Mouse (Mus musculus): ENCODE results near the gene Sdf2l1.
"Not testable (repeated sequence)": the region's sequence is repeated elsewhere in the genome, so short reads cannot be mapped to it uniquely, and the experiment has no call there.

Gene Sdf2l1

DNA sequence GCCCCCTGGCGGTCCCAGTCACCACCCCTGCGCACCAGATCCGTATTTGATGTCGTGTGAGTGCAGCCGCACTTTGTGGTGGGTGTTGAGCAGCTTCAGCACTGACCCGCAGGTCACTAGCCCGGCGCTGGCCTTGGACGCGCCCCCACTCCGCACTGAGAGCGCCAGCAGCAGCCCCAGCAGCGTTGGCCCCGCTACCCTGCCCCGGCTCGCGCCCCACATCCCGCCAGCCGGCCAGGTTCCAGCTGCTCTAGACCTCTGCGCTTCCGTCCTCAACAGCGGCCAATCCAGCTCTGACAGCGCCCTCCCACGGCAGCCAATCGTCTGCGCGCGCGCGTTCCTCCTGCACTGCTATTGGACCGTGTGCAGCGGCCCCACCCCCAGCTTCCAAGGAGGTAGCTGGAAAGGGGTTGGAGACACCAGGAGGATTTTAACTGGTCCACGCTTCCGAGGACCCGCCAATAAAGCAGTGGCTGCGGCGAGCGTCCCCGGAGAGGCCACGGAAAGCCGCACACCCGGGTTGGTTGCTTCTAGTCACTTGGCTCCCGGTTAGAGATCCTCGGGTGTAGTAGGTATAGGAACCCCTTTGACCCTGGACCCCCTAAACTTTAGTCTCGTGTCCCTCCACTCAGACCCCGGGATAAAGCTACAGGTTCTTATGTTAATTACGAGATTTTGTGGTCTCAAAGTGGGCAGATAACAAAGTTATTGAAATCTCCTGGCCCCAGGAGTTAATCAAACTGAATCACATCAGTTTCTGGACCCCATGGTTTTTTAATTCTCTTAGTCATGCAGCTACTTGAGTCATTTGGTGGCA is at the start of gene Sdf2l1:
Gene Sdf2l1, minus strand, starts transcription at position 295 of the 817 bp plus-strand sequence.
- DNase-seq (ENCODE audit: low spot score in 2 of 2): peak; percentile 91 to 94

DNA sequence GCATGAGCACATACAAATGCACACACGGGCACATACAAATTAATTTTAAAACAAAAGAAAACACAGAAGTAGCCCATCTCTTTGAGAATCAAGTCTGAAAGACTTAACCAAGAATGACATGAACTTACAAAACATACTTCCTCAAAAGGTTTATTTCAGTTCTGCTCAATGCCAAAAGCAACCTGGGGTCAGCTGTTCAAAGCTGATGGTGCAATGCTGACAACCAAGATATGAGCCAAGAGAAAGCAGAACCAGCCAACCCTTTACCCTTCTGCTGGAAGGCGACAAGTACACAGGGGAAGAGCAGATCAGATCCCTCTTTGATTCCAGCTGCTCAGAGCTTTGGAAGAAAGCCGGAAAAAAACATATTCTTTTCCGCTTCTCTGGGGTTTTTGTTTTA is 49.2 kb upstream of the Sdf2l1 start:
- no peak for DNase-seq (ENCODE audit: low spot score in 2 of 2)

DNA sequence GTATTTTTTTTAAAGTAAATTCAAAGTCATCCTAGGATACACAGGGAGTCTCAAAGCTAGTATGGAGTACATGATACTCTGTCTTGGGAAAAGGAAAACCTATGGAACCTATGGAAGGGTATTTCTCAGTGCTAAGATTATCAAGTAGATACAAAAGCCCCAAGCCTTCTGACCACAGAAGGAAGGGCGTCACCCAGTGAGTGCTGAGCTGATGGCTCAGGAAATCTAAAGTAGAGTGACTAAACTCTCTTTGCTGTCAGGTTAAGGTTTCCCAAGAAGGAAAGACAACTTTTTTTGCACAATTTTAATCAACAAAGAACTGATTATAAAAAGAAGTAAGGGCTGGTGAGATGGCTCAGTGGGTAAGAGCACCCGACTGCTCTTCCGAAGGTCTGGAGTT is 47.5 kb upstream of the Sdf2l1 start:
- no peak for DNase-seq (ENCODE audit: low spot score in 2 of 2)

DNA sequence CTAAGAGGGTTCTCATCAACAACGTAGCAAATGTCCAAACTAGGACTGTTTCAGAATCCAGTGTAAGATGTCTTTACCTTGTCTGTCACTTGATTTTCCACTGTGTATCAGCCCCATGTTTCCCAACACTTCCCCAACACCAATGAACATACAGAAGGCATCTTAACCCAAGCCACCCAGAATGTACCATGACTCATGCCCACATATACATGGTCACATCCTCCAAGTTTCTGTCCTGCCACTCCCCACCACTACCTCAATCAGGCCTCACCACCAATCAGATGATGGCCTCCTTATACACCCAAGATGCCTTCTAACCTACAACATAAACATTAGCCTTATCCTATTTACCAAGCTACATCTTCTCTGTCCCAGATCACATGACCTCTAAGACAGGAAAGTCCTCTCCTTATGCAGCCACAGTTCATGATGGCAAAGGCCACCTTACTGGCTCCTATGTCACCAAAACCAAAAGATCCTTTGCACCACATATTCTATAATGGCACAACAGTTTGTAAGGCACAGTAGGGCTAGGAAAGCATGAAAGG is 45.5 kb upstream of the Sdf2l1 start:
- no peak for DNase-seq (ENCODE audit: low spot score in 2 of 2)

DNA sequence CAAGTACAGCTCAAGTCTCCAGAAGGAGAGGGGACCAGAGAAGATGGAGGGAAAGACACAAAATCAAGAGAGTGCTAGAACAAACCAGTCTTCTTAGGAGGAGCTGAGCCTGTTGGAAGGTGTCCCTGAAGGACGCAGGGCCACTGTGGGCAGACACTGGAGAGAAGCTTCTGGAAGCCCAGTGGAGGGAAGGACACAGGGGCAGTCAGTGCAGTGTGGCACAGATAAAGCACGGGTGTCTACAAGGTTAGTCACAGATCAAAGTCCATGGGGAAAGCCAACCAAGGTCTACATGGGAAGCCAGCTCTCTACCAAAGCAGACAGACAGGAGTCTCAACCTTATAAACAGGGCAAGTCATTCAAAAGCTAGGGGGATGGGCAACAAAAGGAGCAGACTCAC is 43.6 kb upstream of the Sdf2l1 start:
- no peak for DNase-seq (ENCODE audit: low spot score in 2 of 2)

DNA sequence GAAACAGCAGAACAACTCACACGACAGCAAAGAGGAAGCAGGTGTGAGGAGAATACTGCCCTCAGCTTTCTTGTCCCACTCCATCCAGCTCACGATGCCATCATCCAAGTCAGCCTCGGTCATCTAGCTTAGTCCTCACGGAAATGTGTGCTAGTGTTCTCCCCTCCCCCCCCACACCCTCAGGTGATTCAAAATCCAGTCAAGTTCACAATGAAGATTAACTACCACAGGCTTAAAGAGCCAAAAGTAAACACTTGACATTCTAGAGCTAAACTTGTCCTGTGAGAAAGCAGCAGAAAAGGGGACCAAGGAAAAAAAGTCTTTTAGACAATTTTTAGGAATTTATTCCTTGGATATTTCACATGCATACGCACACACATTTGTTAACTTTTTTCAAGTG is 35.9 kb upstream of the Sdf2l1 start:
- no peak for DNase-seq (ENCODE audit: low spot score in 2 of 2)

DNA sequence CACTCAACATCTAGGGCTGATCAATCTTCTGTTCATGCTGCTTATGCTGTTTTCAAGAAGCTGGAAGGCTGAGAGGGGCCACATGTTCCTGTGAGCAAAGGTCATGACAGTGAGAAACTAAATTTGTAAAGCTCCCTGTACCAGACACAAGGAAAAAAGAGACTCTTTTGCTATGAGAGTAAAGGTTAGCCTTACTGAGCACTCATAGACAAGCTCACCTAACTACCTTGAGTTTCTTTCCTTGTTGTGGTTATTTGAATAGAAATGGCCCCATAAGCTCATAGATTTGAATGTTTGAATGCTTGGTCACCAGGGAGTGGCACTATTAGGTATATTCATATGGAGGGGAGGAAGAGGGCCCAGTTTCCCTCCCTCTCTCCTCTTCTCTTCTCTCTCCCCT is 35.0 kb upstream of the Sdf2l1 start:
- no peak for DNase-seq (ENCODE audit: low spot score in 2 of 2)

DNA sequence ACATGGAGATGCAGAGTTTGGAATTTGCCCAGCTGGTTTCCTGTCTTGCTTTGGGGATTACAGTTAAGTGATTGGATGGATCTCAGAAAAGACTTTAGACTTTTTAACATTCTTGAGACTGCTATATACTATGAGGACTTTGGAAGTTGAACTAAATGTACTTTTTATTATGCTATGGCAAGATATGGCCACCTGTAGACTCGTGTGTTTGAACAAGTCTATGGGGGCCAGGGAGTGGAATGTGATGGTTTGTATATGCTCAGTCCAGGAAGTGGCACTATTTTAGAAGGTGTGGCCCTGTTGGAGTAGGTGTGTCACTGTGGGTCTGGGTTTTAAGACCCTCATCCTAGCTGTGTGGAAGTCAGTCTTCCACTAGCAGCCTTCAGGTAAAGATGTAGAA is 33.3 kb upstream of the Sdf2l1 start:
- not testable (repeated sequence) for DNase-seq (ENCODE audit: low spot score in 2 of 2)

DNA sequence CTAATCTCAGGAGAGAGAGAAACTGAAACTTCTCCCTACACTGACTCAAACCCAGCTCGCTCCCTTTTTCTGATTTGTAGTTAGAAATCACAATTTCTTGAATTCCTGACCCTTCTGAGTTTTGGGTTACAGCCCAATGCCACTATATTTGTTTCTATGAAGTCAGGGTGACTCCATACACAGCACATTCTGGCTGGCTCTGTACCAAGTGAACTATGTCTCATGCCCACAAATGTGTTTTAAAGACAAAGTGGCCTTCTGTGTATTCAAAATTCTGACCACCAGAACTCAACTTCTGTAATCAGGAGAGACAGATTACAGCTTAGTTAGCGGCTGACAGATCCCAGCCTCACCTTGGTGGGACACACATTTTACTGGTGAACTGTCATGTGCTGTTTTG is 22.2 kb upstream of the Sdf2l1 start:
- DNase-seq (ENCODE audit: low spot score in 2 of 2): no peak

DNA sequence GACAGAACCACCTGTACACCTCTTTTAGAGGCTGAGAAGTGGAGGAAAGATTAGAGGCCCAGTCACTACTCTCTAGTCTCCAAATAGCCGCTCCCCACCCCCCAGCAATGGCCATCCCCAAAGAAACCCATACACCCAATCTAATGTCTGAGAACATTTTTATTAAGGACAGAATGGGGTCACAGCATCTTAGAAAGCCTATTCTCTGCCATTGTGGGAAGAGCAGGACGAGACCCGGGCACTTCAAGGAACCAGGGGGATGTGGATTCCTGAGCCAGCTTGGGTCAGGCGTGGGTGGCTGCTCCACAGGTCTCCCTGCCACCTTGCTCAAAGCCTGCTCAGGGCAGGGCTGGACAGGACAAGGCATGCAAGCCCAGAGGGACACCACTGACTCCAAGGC is 19.7 kb upstream of the Sdf2l1 start:
- DNase-seq (ENCODE audit: low spot score in 2 of 2): no peak

DNA sequence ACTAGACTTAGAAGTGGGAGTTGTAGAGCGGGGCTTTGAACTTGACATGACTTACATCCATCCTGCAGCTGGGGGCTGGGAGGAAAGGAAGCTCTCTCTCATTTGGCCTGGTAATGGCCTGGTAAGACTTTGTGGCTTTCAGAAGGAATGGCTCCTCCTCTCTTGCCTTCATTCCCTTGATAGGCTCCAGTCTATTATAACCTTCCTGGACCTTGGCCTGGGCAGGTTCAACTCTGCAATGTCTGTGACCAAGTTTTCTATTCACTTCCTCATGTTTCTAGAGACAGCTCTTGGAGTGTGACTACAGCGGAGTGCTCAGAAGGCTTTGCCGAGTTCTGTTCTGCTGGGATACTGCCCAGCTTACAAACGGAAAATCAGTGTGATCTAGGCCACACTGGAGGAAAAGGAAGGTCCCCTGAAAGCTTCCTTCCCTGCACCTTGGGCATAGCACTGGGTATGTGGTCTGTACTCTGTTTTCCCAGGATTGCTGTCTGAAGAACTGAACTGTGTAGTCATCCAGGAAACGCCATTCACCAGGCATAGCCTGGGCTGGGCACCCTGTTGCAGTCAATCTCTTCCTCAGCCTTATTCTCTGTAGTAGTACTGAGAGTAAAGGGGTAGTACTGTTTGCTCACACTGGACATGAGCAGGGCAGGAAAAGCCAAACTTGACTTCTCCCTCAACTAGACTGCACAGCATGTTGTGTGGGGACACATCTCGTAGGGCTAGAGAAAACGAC is 18.5 kb upstream of the Sdf2l1 start:
- no peak for DNase-seq (ENCODE audit: low spot score in 2 of 2)

DNA sequence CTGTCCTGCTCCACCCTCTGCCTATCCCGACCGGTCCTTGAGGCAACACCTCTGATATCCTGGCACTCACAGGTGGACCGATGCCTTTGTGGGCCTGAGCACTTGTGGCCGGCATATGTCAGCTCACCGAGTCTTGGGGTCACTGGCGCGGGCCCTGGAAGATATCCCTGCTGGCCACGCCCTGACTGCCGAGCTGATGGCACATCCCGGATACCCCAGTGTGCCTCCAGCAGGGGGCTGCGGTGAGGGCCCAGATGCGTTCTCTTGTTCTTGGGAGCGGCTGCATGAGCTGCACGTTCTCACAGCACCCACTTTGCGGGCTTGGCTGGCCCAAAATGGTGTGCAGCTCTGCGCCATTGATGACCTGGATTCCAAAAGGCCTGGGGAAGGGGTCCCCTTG is 15.9 kb upstream of the Sdf2l1 start:
- DNase-seq (ENCODE audit: low spot score in 2 of 2): peak in 1 of 2 experiments; percentile 12

DNA sequence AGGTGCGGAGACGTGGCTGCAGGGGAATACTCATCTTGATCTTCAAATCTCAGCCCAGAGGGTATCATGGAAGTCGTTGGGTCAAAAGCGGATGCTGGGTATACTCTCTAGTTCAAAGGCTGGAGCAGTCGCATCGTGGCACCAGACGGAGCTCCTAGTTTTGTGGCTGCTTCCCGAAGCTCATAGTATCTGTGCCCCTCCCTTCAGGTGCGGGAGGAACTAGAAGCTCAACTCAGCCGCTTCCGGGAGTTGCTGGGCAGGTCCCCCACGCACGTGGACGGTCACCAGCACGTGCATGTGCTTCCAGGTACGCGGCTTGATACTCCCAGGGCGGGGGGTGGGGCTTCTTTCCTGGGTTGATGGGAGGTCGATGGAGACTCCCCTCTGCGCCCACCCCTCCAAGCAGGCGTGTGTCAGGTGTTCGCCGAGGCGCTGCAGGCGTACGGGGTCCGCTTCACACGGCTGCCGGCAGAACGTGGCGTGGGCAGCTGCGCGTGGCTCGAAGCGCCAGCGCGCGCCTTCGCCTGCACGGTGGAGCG is 15.3 kb upstream of the Sdf2l1 start:
- DNase-seq (ENCODE audit: low spot score in 2 of 2): no peak

DNA sequence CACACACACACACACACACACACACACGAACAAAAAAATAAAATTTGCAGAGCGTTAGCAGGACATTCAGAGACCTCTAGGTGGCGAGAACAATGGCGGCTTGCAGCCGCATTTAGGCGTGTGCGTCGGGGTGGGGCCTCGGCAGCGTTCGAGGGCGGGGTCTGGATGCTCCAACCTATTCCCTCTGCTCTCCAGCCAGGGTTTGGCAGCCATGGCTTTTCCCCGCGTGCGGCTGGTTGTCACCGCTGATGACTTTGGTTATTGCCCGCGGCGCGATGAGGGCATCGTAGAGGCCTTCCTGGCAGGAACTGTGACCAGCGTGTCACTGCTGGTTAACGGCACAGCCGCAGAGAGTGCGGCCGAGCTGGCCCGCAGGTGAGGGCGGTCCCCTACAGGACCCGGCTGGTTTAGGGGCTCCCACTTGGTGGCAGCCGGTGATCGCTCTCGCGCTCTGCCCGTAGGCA is 14.6 kb upstream of the Sdf2l1 start, which contains the start of gene Ccdc116:
Gene Ccdc116, minus strand, starts transcription at position 458 of the 464 bp plus-strand sequence.
- peak in 1 of 2 experiments; percentile 55 for DNase-seq (ENCODE audit: low spot score in 2 of 2)

DNA sequence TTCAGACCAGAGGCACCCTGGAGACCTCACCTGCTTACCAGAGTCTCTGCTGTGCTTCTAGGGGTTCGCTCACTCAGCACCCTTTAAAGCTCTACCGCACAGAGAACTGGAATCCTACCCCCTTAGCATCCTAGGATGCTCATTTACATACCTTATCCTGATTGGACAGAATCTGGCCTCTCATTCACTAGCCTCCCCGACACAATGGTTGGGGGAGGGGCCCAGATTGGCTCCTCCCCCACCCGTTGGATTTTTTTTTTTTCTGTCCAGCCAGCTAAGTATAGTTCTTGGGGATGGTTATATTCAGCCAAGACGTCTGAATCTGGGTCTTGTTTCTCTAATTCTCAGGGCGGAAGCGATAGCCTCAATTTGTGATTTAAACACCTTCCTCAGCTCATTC is 12.2 kb upstream of the Sdf2l1 start, which contains the start of gene Ydjc:
Gene Ydjc, plus strand, starts transcription at position 283 of the 400 bp plus-strand sequence.
- no peak for DNase-seq (ENCODE audit: low spot score in 2 of 2)

DNA sequence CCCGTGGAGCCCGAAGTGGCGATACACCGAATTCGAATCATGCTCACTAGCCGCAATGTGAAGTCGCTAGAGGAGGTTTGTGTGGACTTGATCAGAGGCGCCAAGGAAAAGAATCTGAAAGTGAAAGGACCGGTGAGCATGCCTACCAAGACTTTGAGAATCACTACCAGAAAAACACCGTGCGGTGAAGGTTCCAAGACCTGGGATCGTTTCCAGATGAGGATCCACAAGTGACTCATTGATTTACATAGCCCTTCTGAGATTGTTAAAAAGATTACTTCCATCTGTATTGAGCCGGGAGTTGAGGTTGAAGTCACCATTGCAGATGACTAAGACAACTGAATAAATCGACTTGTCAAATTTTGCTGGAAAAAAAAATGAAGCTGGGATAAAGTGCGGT is 5.2 kb upstream of the Sdf2l1 start:
- no peak for DNase-seq (ENCODE audit: low spot score in 2 of 2)

DNA sequence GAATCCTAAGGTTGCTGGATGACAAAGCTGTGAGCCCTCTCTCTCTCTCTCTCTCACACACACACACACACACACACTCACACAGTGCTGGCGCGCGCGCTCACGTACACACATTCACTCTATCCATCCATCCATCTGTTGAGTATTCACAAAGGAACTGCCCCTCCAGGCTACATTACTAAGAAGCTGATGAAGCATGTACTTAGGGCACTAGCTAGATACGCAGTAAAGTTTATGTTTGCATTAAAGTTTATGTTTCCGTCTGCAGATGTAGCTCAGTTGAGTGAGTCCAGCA is 670 bp upstream of the Sdf2l1 start:
- no peak for DNase-seq (ENCODE audit: low spot score in 2 of 2)

DNA sequence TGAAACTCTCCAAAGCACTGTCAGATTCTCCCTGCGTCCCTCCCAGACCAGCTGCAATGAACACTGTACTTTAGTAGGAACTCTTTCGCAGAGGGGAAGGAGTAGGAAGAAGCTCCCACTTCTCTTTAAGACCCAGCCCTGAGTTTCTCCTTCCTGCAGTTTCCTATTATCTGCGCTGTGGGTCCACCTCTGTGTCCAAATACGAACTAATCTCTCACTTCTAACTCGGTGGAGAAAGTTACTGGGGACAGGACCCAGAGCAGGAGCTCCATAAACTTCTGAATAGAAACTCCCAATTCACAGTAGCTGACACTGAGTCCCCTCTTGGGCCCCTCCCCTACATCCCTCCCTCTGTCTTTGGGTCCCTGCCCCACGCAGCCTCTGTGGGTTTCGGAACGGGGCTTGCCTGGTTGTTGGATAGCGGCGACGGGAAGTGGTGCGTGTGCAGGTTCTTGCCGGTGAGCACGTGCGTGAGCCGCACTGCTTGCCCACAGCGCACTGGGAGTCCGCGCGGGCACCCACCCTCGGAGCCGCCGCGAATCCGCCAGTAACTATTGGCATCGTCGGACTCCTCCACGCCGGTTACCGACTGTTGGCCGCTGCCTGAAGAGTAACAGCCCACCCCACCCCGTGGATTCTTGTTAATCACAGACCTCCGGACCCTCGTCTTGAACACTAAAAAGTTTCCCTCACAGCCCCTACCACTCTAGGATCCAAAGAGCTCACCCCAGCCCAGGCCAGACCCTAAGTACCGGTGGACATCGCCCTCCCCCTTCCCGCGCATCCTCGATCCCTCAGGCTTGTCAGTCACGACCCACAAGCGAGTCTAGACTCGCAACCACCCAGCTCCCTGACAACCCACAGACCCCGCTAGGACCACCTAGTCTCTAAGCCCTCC is 743 bp downstream of the Sdf2l1 start:
- no peak for DNase-seq (ENCODE audit: low spot score in 2 of 2)

DNA sequence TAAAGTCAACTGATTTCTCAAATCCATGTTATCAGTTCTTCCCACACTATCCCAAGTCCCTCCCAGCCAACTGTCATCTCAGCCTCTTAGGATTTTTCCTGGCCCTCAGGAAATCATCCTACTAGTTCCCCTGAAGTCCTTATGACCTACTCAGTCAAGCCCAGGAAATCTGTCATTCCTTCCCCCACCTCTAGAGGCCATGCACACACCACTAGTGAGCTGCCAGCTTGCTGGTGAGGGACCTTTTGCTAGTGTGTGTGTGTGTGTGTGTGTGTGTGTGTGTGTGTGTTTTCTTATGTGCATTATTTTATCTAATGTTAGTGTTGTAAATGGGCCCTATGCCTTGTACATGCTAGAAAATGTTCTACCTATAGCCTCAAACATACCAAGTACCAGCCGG is 4.9 kb downstream of the Sdf2l1 start:
- DNase-seq (ENCODE audit: low spot score in 2 of 2): peak in 1 of 2 experiments; percentile 15

DNA sequence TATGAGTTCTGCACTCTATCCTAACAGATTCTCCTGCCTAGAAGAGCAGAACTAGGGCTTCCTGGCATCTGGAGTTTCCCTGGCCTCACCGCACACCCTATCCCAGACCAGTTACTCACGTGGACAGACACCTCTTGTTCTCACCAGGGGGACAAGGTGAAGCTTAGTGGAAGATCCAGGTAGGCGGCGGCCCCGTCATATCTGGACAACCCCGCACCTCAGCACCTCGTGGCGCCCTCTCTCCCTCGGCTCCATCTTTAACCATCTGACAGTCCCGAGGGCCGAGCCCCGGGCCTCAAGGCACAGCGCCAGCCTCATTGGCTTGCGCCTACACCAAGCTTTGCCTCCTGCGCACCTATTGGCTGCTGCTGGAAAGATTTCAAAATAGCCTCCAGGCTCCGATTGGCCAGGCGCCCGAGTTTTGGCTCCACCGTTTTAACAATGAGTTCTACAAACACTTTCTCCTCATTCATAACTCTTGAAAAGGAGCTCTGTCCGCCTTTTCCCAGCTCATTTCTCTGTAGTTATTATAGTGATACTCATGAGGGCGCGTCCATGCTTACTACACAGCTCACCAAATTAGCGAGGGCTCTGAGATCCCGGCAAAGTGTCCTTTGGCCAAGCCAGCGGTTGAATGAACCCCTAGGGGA is 7.2 kb downstream of the Sdf2l1 start, which contains the start of gene 2610318N02Rik:
Gene 2610318N02Rik, minus strand, starts transcription at position 297 of the 650 bp plus-strand sequence.
- DNase-seq (ENCODE audit: low spot score in 2 of 2): peak; percentile 18 to 35
